Mouse (Mus musculus): Measurements from ENCODE around the gene Fcgr3. TPM values are rescaled to one million over a fixed set of nuclear protein-coding genes. Genes with fewer than 3 reads are reported as not detected.

Gene Fcgr3
- polyA plus RNA-seq, 1 experiment from 2014 or later = 9.7 TPM

GRCm38 (mm10) chr1:171037861-171038721 lies 26.6 kb downstream of the Fcgr3 start:
- Histone ChIP-seq H3K36me3 (ENCODE audit: control insufficient read depth, insufficient read depth, low read length) (no peaks in the 10 kb centered on the region), H3K27ac (replicated peaks in 1 of 2; ENCODE audit: control insufficient read depth in 1 of 2, insufficient read depth in 1 of 2, low read depth in 2 of 2, low read length in 2 of 2) (peak overlapping the region; percentile 72 to 85), H3K9ac (ENCODE audit: low read length) (peak overlapping the region; percentile 93), H3K4me2 (ENCODE audit: low read length) (peak overlapping the region; percentile 68), H3K4me3 (ENCODE audit: control insufficient read depth in 1 of 2, insufficient read depth in 1 of 2, low read depth in 1 of 2, low read length in 2 of 2) (peak overlapping the region; percentile 82 to 94), H3K27me3 (ENCODE audit: control insufficient read depth, insufficient read depth, low read length) (peaks cover 7% of the 10 kb centered on the region), H3K9me3 (ENCODE audit: control insufficient read depth, low read length) (no peaks in the 10 kb centered on the region), H3K4me1 (ENCODE audit: control insufficient read depth in 2 of 2, insufficient read depth in 2 of 2, low read length in 2 of 2) (peaks cover 0 to 3% of the 10 kb centered on the region in 2 experiments; a peak in 2 of 4 replicates)
- WGBS = under 1% methylated on average over 47 of the region's 47 CpGs
- peak; percentile 70 for ATAC-seq (ENCODE audit: insufficient number of reproducible peaks, insufficient read depth, low FRiP score, low read depth)

GRCm38 (mm10) chr1:171036550-171037324 lies 28.0 kb downstream of the Fcgr3 start:
- Histone ChIP-seq H3K9me3 (ENCODE audit: control insufficient read depth, low read length) (no peaks in the 10 kb centered on the region), H3K27me3 (ENCODE audit: control insufficient read depth, insufficient read depth, low read length) (peaks cover 20% of the 10 kb centered on the region), H3K9ac (ENCODE audit: low read length) (no peak overlapping the region), H3K27ac (replicated peaks in 1 of 2; ENCODE audit: control insufficient read depth in 1 of 2, insufficient read depth in 1 of 2, low read depth in 2 of 2, low read length in 2 of 2) (no peak overlapping the region), H3K4me3 (ENCODE audit: control insufficient read depth in 1 of 2, insufficient read depth in 1 of 2, low read depth in 1 of 2, low read length in 2 of 2) (peak overlapping the region; percentile 46 to 94), H3K4me1 (ENCODE audit: control insufficient read depth in 2 of 2, insufficient read depth in 2 of 2, low read length in 2 of 2) (peaks cover 0 to 3% of the 10 kb centered on the region in 2 experiments; a peak in 2 of 4 replicates), H3K4me2 (ENCODE audit: low read length) (peak overlapping the region; percentile 68), H3K36me3 (ENCODE audit: control insufficient read depth, insufficient read depth, low read length) (no peaks in the 10 kb centered on the region)
- ATAC-seq (ENCODE audit: insufficient number of reproducible peaks, insufficient read depth, low FRiP score, low read depth) = no peak
- WGBS = 2% methylated on average over 22 of the region's 22 CpGs

- Histone ChIP-seq H3K4me2 (ENCODE audit: low read length) (peak overlapping the region; percentile 98), H3K27ac (replicated peaks in 1 of 2; ENCODE audit: control insufficient read depth in 1 of 2, insufficient read depth in 1 of 2, low read depth in 2 of 2, low read length in 2 of 2) (no peak overlapping the region), H3K4me1 (ENCODE audit: control insufficient read depth in 2 of 2, insufficient read depth in 2 of 2, low read length in 2 of 2) (peaks cover 0 to 3% of the 10 kb centered on the region in 2 experiments; a peak in 2 of 4 replicates), H3K9me3 (ENCODE audit: control insufficient read depth, low read length) (peaks cover 3% of the 10 kb centered on the region; the same call in 1 of the 2 replicates), H3K27me3 (ENCODE audit: control insufficient read depth, insufficient read depth, low read length) (peaks cover 31% of the 10 kb centered on the region), H3K36me3 (ENCODE audit: control insufficient read depth, insufficient read depth, low read length) (no peaks in the 10 kb centered on the region), H3K9ac (ENCODE audit: low read length) (no peak overlapping the region), H3K4me3 (ENCODE audit: control insufficient read depth in 1 of 2, insufficient read depth in 1 of 2, low read depth in 1 of 2, low read length in 2 of 2) (no peak overlapping the region; a peak in 1 of 4 replicates)
- 47% methylated on average over 11 of the region's 11 CpGs for WGBS
- ATAC-seq (ENCODE audit: insufficient number of reproducible peaks, insufficient read depth, low FRiP score, low read depth) = no peak
Observed at GRCm38 (mm10) chr1:171035611-171036010, 29.1 kb downstream of the Fcgr3 start.

GRCm38 (mm10) chr1:171034201-171034600 lies 30.5 kb downstream of the Fcgr3 start:
- no peak for ATAC-seq (ENCODE audit: insufficient number of reproducible peaks, insufficient read depth, low FRiP score, low read depth)
- peak overlapping the region; percentile 44 for H3K9ac ChIP-seq (ENCODE audit: low read length)
- no peaks in the 10 kb centered on the region for H3K36me3 ChIP-seq (ENCODE audit: control insufficient read depth, insufficient read depth, low read length)
- H3K4me2 ChIP-seq (ENCODE audit: low read length) = peak overlapping the region; percentile 98
- peak overlapping the region; percentile 30 to 61 for H3K4me3 ChIP-seq (ENCODE audit: control insufficient read depth in 1 of 2, insufficient read depth in 1 of 2, low read depth in 1 of 2, low read length in 2 of 2)
- H3K27ac ChIP-seq (replicated peaks in 1 of 2; ENCODE audit: control insufficient read depth in 1 of 2, insufficient read depth in 1 of 2, low read depth in 2 of 2, low read length in 2 of 2) = no peak overlapping the region
- 5% methylated on average over 11 of the region's 11 CpGs for WGBS
- peaks cover 38% of the 10 kb centered on the region for H3K27me3 ChIP-seq (ENCODE audit: control insufficient read depth, insufficient read depth, low read length)
- peaks cover 0 to 3% of the 10 kb centered on the region in 2 experiments; a peak in 2 of 4 replicates for H3K4me1 ChIP-seq (ENCODE audit: control insufficient read depth in 2 of 2, insufficient read depth in 2 of 2, low read length in 2 of 2)
- peaks cover 3% of the 10 kb centered on the region; the same call in 1 of the 2 replicates for H3K9me3 ChIP-seq (ENCODE audit: control insufficient read depth, low read length)

GRCm38 (mm10) chr1:171033756-171034155 lies 31.0 kb downstream of the Fcgr3 start:
- Histone ChIP-seq H3K36me3 (ENCODE audit: control insufficient read depth, insufficient read depth, low read length) (no peaks in the 10 kb centered on the region), H3K9me3 (ENCODE audit: control insufficient read depth, low read length) (peaks cover 3% of the 10 kb centered on the region; the same call in 1 of the 2 replicates), H3K27me3 (ENCODE audit: control insufficient read depth, insufficient read depth, low read length) (peaks cover 38% of the 10 kb centered on the region), H3K27ac (replicated peaks in 1 of 2; ENCODE audit: control insufficient read depth in 1 of 2, insufficient read depth in 1 of 2, low read depth in 2 of 2, low read length in 2 of 2) (no peak overlapping the region), H3K4me1 (ENCODE audit: control insufficient read depth in 2 of 2, insufficient read depth in 2 of 2, low read length in 2 of 2) (peaks cover 0 to 3% of the 10 kb centered on the region in 2 experiments; a peak in 2 of 4 replicates), H3K4me2 (ENCODE audit: low read length) (peak overlapping the region; percentile 98), H3K4me3 (ENCODE audit: control insufficient read depth in 1 of 2, insufficient read depth in 1 of 2, low read depth in 1 of 2, low read length in 2 of 2) (peak overlapping the region; percentile 60 to 61), H3K9ac (ENCODE audit: low read length) (peak overlapping the region; percentile 69)
- peak; percentile 71; the same call in 1 of the 2 replicates for ATAC-seq (ENCODE audit: insufficient number of reproducible peaks, insufficient read depth, low FRiP score, low read depth)
- WGBS = under 1% methylated on average over 20 of the region's 20 CpGs

- peak overlapping the region; percentile 69 for H3K9ac ChIP-seq (ENCODE audit: low read length)
- peak overlapping the region; percentile 98 for H3K4me2 ChIP-seq (ENCODE audit: low read length)
- ATAC-seq (ENCODE audit: insufficient number of reproducible peaks, insufficient read depth, low FRiP score, low read depth) = no peak
- peak overlapping the region; percentile 60 to 61 for H3K4me3 ChIP-seq (ENCODE audit: control insufficient read depth in 1 of 2, insufficient read depth in 1 of 2, low read depth in 1 of 2, low read length in 2 of 2)
- H3K27me3 ChIP-seq (ENCODE audit: control insufficient read depth, insufficient read depth, low read length) = peaks cover 38% of the 10 kb centered on the region
- peaks cover 3% of the 10 kb centered on the region; the same call in 1 of the 2 replicates for H3K9me3 ChIP-seq (ENCODE audit: control insufficient read depth, low read length)
- H3K4me1 ChIP-seq (ENCODE audit: control insufficient read depth in 2 of 2, insufficient read depth in 2 of 2, low read length in 2 of 2) = peaks cover 0 to 3% of the 10 kb centered on the region in 2 experiments; a peak in 2 of 4 replicates
- no peak overlapping the region for H3K27ac ChIP-seq (replicated peaks in 1 of 2; ENCODE audit: control insufficient read depth in 1 of 2, insufficient read depth in 1 of 2, low read depth in 2 of 2, low read length in 2 of 2)
- WGBS = under 1% methylated on average over 16 of the region's 16 CpGs
- no peaks in the 10 kb centered on the region for H3K36me3 ChIP-seq (ENCODE audit: control insufficient read depth, insufficient read depth, low read length)
Observed at GRCm38 (mm10) chr1:171033196-171033595, 31.5 kb downstream of the Fcgr3 start.

GRCm38 (mm10) chr1:171032691-171033090 lies 32.0 kb downstream of the Fcgr3 start:
- Histone ChIP-seq H3K4me2 (ENCODE audit: low read length) (peak overlapping the region; percentile 98), H3K9ac (ENCODE audit: low read length) (peak overlapping the region; percentile 69; the same call in 1 of the 2 replicates), H3K36me3 (ENCODE audit: control insufficient read depth, insufficient read depth, low read length) (no peaks in the 10 kb centered on the region), H3K9me3 (ENCODE audit: control insufficient read depth, low read length) (peaks cover 3% of the 10 kb centered on the region; the same call in 1 of the 2 replicates), H3K4me1 (ENCODE audit: control insufficient read depth in 2 of 2, insufficient read depth in 2 of 2, low read length in 2 of 2) (peaks cover 0 to 3% of the 10 kb centered on the region in 2 experiments; a peak in 2 of 4 replicates), H3K27ac (replicated peaks in 1 of 2; ENCODE audit: control insufficient read depth in 1 of 2, insufficient read depth in 1 of 2, low read depth in 2 of 2, low read length in 2 of 2) (no peak overlapping the region), H3K27me3 (ENCODE audit: control insufficient read depth, insufficient read depth, low read length) (peaks cover 38% of the 10 kb centered on the region), H3K4me3 (ENCODE audit: control insufficient read depth in 1 of 2, insufficient read depth in 1 of 2, low read depth in 1 of 2, low read length in 2 of 2) (peak overlapping the region; percentile 60 to 61)
- 5% methylated on average over 10 of the region's 10 CpGs for WGBS
- ATAC-seq (ENCODE audit: insufficient number of reproducible peaks, insufficient read depth, low FRiP score, low read depth) = no peak

Data from heart, embryonic 14.5 days (tissue).